Mouse (Mus musculus): Measurements from ENCODE around the gene Abcf3. TPM values are rescaled to one million over a fixed set of nuclear protein-coding genes. Genes with fewer than 3 reads are reported as not detected.

Gene Abcf3
- total RNA-seq, 2 experiments from 2014 or later: 71.2 to 78.8 TPM

Small RNA genes lying within 50 kb of the gene (microRNA-seq; reads per million reads assigned to microRNA genes)
- gene Mir1224: 8.3 reads per million, percentile 12 among the genes with 10 or more reads in this experiment

Other genes starting within 250 kb of the Abcf3 start
- gene Parl, start 246.2 kb upstream of the Abcf3 start, total RNA-seq (2021): 100 to 1,000 TPM; 129 to 151 TPM
- gene Cyp2ab1, start 223.2 kb upstream of the Abcf3 start, total RNA-seq (2021): 1 to 10 TPM in 1 of 2 experiments, not detected in 1; 1.1 TPM
- 10 to 100 TPM; 43.6 to 59.3 TPM for gene Abcc5, start 122.2 kb upstream of the Abcf3 start, total RNA-seq (2021)
- 10 to 100 TPM; 56.6 to 61.4 TPM for gene Eif2b5, start 49.8 kb upstream of the Abcf3 start, total RNA-seq (2021)
- gene Dvl3, start 31.6 kb upstream of the Abcf3 start, total RNA-seq (2021): 10 to 100 TPM; 38.9 to 43.5 TPM
- gene Ap2m1, start 13.1 kb upstream of the Abcf3 start, total RNA-seq (2021): 100 to 1,000 TPM; 277 to 296 TPM
- gene Vwa5b2, start 40.9 kb downstream of the Abcf3 start, total RNA-seq (2021): 1 to 10 TPM; 1.9 to 4.8 TPM
- 10 to 100 TPM in 1 of 2 experiments, 1 to 10 TPM in 1; 9.3 to 10.7 TPM for gene Eef1akmt4, start 63.0 kb downstream of the Abcf3 start, total RNA-seq (2021)
- not detected for gene Gm49333, start 63.0 kb downstream of the Abcf3 start, total RNA-seq (2021)
- 10 to 100 TPM; 16.8 to 17.9 TPM for gene Alg3, start 63.2 kb downstream of the Abcf3 start, total RNA-seq (2021)
- gene Camk2n2, start 72.7 kb downstream of the Abcf3 start, total RNA-seq (2021): 10 to 100 TPM; 11.0 to 23.4 TPM
- gene Ece2, start 81.3 kb downstream of the Abcf3 start, total RNA-seq (2021): 1 to 10 TPM; 7.5 to 9.1 TPM
- 100 to 1,000 TPM; 196 to 198 TPM for gene Psmd2, start 103.1 kb downstream of the Abcf3 start, total RNA-seq (2021)
- 100 to 1,000 TPM; 366 to 393 TPM for gene Eif4g1, start 119.7 kb downstream of the Abcf3 start, total RNA-seq (2021)
- gene Fam131a, start 144.7 kb downstream of the Abcf3 start, total RNA-seq (2021): 10 to 100 TPM; 12.8 to 15.1 TPM
- 10 to 100 TPM; 26.0 to 31.7 TPM for gene Polr2h, start 169.1 kb downstream of the Abcf3 start, total RNA-seq (2021)
- 10 to 100 TPM; 15.2 to 26.5 TPM for gene Clcn2, start 169.2 kb downstream of the Abcf3 start, total RNA-seq (2021)
- gene Chrd, start 184.6 kb downstream of the Abcf3 start, total RNA-seq (2021): 1 to 10 TPM; 5.2 to 6.0 TPM
- gene Thpo, start 185.9 kb downstream of the Abcf3 start, total RNA-seq (2021): 1 to 10 TPM; 2.5 to 3.3 TPM